Mouse (Mus musculus): ENCODE results near the gene Eps15l1. TPM values are rescaled to one million over a fixed set of nuclear protein-coding genes. Genes with fewer than 3 reads are reported as not detected.

Gene Eps15l1
- polyA plus RNA-seq, 1 experiment: 18.0 TPM

DNA sequence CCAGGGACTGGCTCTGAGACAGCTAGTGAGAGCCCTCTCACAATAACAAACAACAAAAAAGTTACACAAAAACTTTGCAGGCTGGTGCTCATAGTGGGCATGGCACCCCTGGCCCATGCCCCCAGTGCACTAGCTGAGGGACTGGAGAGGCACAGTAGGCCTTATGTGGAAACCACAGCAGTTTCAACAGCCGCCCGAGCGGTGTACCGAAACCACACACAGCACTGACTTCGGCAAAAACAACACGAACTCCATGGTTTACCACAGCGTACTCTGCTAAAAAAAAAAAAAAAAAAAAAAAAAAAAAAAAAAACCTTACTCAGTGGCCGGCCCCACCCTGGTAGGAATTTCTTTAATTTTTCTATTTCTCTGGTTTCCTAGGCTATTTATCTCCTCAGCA lies 70.5 kb downstream of the Eps15l1 start:
- H3K4me3 ChIP-seq (ENCODE audit: insufficient read depth, low read depth, low read length): no peak overlapping the region
- H3K27ac ChIP-seq (replicated peaks; ENCODE audit: low read depth, low read length): peak overlapping the region; percentile 36; the same call in 1 of the 2 replicates
- peaks cover 35% of the 10 kb centered on the region for H3K4me1 ChIP-seq (ENCODE audit: control insufficient read depth, insufficient read depth, insufficient read length, low read length)

GRCm38 (mm10) chr8:72349838-72350237 lies 71.4 kb downstream of the Eps15l1 start:
- Histone ChIP-seq H3K4me1 (ENCODE audit: control insufficient read depth, insufficient read depth, insufficient read length, low read length) (peaks cover 29% of the 10 kb centered on the region), H3K27ac (replicated peaks; ENCODE audit: low read depth, low read length) (0 out of 2 replicates have a peak overlapping the region, but pooled peaks have one; percentile 16)

GRCm38 (mm10) chr8:72348956-72349355 lies 72.3 kb downstream of the Eps15l1 start:
- no peak overlapping the region for H3K4me3 ChIP-seq (ENCODE audit: insufficient read depth, low read depth, low read length)
- H3K4me1 ChIP-seq (ENCODE audit: control insufficient read depth, insufficient read depth, insufficient read length, low read length): peaks cover 23% of the 10 kb centered on the region
- H3K27ac ChIP-seq (replicated peaks; ENCODE audit: low read depth, low read length): no peak overlapping the region

More at GRCm38 (mm10) chr8:72349838-72350237, 71.4 kb downstream of the Eps15l1 start:
- H3K4me3 ChIP-seq (ENCODE audit: insufficient read depth, low read depth, low read length): no peak overlapping the region

DNA sequence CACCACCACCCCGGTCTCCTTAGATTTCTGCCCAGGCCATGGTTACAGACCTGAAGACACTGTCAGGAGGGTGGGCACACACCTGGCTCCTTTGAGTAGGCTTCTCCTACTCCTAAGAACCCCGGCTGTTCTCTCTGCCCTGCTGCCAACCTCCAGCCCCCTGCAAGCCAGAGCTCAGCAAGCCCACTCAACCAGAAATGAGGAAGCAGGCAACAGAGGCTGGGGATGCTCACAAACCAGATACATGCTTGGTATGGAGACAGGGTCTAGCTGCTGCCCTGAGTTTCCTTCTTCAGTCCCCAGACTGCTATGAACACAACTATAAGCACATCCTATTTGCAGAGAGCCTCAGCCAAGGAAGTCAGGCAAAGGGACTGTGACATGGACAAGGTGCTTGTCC lies 73.1 kb downstream of the Eps15l1 start:
- Histone ChIP-seq H3K4me1 (ENCODE audit: control insufficient read depth, insufficient read depth, insufficient read length, low read length) (peaks cover 15% of the 10 kb centered on the region; the same call in 1 of the 2 replicates), H3K27ac (replicated peaks; ENCODE audit: low read depth, low read length) (no peak overlapping the region), H3K4me3 (ENCODE audit: insufficient read depth, low read depth, low read length) (no peak overlapping the region)

DNA sequence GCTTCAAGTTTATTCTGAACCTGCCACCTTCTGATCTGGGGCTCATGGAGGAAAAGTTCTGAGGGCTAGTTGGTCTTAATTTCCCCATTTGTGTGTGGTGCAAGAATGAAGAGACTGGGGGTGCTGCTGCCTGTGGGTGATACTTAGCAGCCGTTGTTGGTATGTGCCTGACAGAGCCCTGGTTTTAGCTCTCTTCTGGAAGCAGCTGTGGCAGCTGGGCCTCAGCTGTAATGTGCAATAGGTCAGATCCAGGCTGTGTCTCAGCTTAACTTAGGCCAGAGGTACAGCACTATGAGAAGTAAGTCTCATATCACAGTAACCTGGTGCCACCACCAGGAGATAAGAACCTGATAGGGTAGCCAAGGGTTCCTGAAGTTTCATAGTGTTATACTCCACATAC lies 73.7 kb downstream of the Eps15l1 start:
- H3K4me3 ChIP-seq (ENCODE audit: insufficient read depth, low read depth, low read length): no peak overlapping the region
- no peak overlapping the region for H3K27ac ChIP-seq (replicated peaks; ENCODE audit: low read depth, low read length)
- H3K4me1 ChIP-seq (ENCODE audit: control insufficient read depth, insufficient read depth, insufficient read length, low read length): peaks cover 10% of the 10 kb centered on the region; the same call in 1 of the 2 replicates

DNA sequence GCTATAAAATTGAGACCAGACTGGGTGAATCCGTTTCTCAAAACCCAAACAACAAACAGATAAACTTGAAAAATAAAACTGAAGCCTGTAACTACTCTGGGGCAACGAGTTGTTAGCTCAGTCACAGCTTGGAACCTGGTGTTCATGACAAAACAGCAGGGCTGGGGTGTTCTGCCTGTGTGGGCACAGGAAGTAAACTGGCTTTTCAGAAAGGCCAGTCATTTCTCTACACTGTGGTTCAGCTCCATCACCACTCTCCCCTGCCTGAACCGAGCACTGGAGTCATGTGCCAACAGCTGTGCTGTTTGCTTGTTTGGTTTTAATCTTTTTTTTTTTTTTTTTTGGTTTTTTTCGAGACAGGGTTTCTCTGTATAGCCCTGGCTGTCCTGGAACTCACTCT lies 77.5 kb downstream of the Eps15l1 start:
- H3K4me1 ChIP-seq (ENCODE audit: control insufficient read depth, insufficient read depth, insufficient read length, low read length): no peaks in the 10 kb centered on the region
- no peak overlapping the region for H3K27ac ChIP-seq (replicated peaks; ENCODE audit: low read depth, low read length)
- no peak overlapping the region for H3K4me3 ChIP-seq (ENCODE audit: insufficient read depth, low read depth, low read length)

DNA sequence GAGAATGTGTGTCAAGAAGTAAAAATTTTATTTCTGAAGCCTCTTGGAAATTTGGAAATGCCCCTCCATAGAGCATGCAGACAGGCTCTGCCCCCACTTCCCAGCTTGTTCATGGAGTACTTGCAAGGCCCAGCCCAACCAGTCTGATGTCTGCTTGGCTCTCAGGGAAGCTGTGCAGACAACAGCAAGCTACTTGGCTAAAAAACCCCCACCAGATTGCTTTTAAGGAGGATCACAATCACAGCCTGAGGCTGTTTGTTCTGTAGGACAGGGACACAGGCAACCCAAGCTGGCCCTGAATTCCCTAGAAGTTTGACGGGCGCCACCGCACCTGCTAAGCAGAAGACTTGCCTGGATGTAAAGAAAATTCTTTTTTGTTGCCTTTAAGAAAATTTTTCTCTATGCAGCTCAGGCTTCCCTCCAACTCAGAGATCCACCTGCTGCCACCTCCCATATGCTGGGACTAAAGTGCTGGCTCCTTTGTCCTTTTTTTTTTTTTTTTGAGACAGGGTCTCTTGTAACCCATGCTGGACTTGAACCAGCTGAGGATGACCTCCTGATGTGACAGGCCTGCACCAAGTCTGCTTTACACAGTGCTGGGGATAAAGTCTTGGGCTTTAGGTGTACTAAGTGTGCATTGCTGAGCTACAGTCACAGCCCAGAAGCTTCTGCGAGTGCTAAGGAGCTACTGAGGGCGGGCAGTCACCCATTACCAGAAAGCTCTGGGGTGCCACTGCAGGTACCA lies 78.5 kb downstream of the Eps15l1 start:
- no peak overlapping the region for H3K4me3 ChIP-seq (ENCODE audit: insufficient read depth, low read depth, low read length)
- H3K4me1 ChIP-seq (ENCODE audit: control insufficient read depth, insufficient read depth, insufficient read length, low read length): peaks cover 3% of the 10 kb centered on the region; the same call in 1 of the 2 replicates
- no peak overlapping the region for H3K27ac ChIP-seq (replicated peaks; ENCODE audit: low read depth, low read length)

DNA sequence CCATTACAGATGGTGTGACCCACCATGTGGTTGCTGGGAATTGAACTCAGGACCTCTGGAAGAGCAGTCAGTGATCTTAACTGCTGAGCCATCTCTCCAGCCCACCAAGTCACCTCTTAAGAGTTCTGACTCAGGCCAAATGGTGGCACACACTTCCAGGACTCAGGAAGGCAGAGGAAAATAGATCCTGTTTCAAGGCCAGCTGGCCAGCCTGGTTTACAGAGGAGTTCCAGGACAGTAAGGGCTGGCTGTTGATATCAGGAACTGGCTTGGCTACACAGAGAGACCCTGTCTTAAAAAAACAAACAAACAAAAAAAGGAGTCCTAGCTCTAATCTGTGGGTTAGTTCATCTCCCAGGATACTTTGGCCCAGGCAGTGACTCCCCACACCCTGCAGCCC lies 84.2 kb downstream of the Eps15l1 start:
- Histone ChIP-seq H3K4me1 (ENCODE audit: control insufficient read depth, insufficient read depth, insufficient read length, low read length) (peaks cover 16% of the 10 kb centered on the region; the same call in 1 of the 2 replicates), H3K27ac (replicated peaks; ENCODE audit: low read depth, low read length) (peak overlapping the region; percentile 62), H3K4me3 (ENCODE audit: insufficient read depth, low read depth, low read length) (no peak overlapping the region)

DNA sequence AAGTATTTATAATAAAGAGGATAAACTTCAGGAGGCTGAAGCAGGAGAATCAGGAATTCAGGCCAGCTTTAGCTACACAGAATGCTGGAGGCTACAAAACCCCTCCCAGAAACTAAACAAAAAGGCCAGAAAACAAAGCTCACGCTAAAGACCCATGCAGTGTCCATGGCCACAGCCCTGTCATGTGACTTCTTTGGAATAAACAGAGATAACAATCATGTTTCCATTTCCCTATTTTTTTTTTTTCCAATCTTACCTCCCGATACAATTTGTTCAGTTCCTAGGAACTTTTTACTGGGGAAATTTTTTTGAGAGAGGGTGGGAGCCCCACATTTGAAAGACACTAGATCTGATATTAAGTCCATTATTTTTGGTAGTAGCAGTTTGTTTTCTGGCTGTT lies 85.0 kb downstream of the Eps15l1 start:
- Histone ChIP-seq H3K4me1 (ENCODE audit: control insufficient read depth, insufficient read depth, insufficient read length, low read length) (peaks cover 16% of the 10 kb centered on the region; the same call in 1 of the 2 replicates), H3K27ac (replicated peaks; ENCODE audit: low read depth, low read length) (peak overlapping the region; percentile 89), H3K4me3 (ENCODE audit: insufficient read depth, low read depth, low read length) (no peak overlapping the region)

DNA sequence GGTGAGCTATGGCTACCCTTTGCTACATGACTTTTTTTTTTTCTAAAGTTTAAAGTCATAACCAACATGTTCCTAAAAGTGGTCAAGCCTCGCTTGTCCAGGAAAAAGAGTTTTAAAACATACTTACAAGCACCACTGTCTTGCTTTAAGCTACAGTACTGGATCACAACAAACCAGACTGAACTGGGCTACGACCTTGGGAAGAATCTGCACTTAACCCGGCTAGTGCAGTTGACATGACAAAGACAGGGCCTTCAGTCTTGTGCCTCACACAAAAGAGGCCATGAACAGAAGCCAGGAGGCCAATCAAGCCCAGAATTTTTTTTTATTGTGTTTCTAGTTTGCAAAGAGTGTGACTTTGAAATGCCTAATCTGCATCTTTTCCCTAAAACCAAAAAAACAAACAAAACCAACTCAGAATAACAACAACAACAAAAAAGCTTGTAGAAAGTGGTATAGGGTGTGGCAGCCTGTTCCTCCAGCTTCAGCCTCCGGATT lies 87.1 kb downstream of the Eps15l1 start:
- Histone ChIP-seq H3K4me1 (ENCODE audit: control insufficient read depth, insufficient read depth, insufficient read length, low read length) (peaks cover 16% of the 10 kb centered on the region; the same call in 1 of the 2 replicates), H3K4me3 (ENCODE audit: insufficient read depth, low read depth, low read length) (no peak overlapping the region), H3K27ac (replicated peaks; ENCODE audit: low read depth, low read length) (0 out of 2 replicates have a peak overlapping the region, but pooled peaks have one; percentile 9)

DNA sequence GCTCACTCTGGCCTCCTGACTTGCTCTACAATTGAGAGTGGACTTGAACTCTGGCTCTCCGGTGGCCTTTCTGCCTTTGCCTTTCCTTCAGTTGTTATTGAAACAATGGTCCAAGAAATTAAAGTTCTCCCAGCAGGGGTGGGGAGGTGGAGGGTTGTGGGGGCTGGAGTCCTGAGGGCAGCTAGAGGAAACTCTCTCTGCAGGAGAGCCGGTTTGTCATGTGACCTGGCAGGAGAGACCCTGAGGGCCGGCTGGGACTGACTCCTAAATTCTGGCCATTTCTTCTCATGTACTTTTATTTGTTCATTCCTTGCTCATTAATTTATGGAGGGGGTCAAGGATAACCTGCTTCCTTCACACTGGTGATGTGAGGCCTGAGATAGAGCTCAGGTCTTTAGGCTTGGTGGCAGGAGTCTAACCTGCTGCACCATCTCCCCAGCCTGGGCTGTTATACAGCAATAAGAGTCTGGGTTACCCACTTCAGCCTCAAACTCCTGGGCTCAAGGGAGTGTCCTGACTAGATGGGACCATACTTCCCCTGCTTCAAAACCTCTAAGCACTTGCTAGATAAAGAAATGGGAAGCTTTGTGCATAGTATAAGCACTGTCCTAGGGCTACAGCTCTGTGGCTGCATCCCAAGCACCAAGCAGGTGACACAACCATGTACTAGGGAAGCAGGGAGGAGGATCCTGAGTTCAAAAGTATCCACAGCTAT lies 87.7 kb downstream of the Eps15l1 start:
- Histone ChIP-seq H3K27ac (replicated peaks; ENCODE audit: low read depth, low read length) (peak overlapping the region; percentile 15; the same call in 1 of the 2 replicates), H3K4me3 (ENCODE audit: insufficient read depth, low read depth, low read length) (no peak overlapping the region), H3K4me1 (ENCODE audit: control insufficient read depth, insufficient read depth, insufficient read length, low read length) (peaks cover 16% of the 10 kb centered on the region; the same call in 1 of the 2 replicates)

- no peak overlapping the region for H3K27ac ChIP-seq (replicated peaks; ENCODE audit: low read depth, low read length)
- H3K4me1 ChIP-seq (ENCODE audit: control insufficient read depth, insufficient read depth, insufficient read length, low read length): peaks cover 6% of the 10 kb centered on the region; the same call in 1 of the 2 replicates
- no peak overlapping the region for H3K4me3 ChIP-seq (ENCODE audit: insufficient read depth, low read depth, low read length)
Measured at GRCm38 (mm10) chr8:72331631-72332030, 89.6 kb downstream of the Eps15l1 start.

GRCm38 (mm10) chr8:72330806-72331516 lies 90.3 kb downstream of the Eps15l1 start:
- no peak overlapping the region for H3K4me3 ChIP-seq (ENCODE audit: insufficient read depth, low read depth, low read length)
- H3K4me1 ChIP-seq (ENCODE audit: control insufficient read depth, insufficient read depth, insufficient read length, low read length): peaks cover 6% of the 10 kb centered on the region; the same call in 1 of the 2 replicates
- no peak overlapping the region for H3K27ac ChIP-seq (replicated peaks; ENCODE audit: low read depth, low read length)

- no peak overlapping the region for H3K27ac ChIP-seq (replicated peaks; ENCODE audit: low read depth, low read length)
- peaks cover 3% of the 10 kb centered on the region; the same call in 1 of the 2 replicates for H3K4me1 ChIP-seq (ENCODE audit: control insufficient read depth, insufficient read depth, insufficient read length, low read length)
- no peak overlapping the region for H3K4me3 ChIP-seq (ENCODE audit: insufficient read depth, low read depth, low read length)
Measured at GRCm38 (mm10) chr8:72329116-72329515, 92.1 kb downstream of the Eps15l1 start.

DNA sequence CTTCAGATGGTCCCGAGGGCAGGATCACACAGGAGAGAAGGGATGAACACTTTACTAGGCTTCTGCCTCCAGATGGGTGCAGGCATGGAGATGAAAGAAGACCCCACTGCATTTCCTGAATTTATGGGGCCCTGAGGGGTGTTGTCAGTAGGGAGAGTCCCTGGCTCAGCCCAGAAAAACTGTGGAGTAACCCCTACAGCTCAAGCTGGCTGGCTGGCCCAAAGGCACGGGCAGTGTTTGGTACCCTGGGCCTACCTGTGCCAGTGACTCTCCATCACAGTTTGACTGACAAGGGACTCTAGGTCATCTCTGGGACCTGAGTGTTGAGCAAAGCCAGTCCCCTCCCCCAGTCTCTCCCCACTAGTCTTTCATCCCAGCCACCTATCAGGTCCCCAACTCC lies 96.6 kb downstream of the Eps15l1 start:
- Histone ChIP-seq H3K4me3 (ENCODE audit: insufficient read depth, low read depth, low read length) (no peak overlapping the region), H3K4me1 (ENCODE audit: control insufficient read depth, insufficient read depth, insufficient read length, low read length) (no peaks in the 10 kb centered on the region), H3K27ac (replicated peaks; ENCODE audit: low read depth, low read length) (no peak overlapping the region)

All from brown adipose tissue, adult 24 weeks (tissue).